Mouse (Mus musculus): Measurements from ENCODE around the gene Snx22.

DNA sequence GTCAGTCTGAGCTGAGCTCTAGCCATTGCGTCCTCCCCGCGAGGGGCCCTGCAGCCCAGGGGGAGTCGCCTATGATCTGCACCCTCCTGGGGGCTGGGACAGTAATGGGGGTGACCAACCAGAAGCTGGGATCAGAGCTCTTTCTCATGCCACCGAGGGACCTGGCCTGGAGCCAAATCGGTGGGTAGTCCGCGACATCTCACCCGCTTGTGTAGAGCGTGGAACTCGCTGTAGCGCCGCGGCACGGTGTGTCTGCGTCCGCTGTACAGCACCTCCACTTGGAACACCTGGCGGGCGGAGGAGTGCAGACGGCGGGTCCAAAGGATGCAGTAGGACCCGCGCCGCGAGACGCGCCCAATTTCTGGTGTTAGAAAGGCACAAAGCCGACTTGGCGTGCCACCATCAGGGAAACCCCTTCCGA, 538 bp downstream of the Snx22 start:
- no peak for TF ChIP-seq CTCF (IDR thresholded peaks at IDR 0.05; ENCODE audit: borderline replicate concordance, control insufficient read depth, extremely low read depth, insufficient read depth, low read length, poor library complexity)
- no peak for TF ChIP-seq POLR2A (IDR thresholded peaks at IDR 0.05; ENCODE audit: control insufficient read depth, extremely low read depth, insufficient read depth, low read length, poor library complexity)

Data from thymus, adult 2 months (tissue).